Mouse (Mus musculus): Measurements from ENCODE around the gene Jhy.

The Jhy gene

GRCm38 (mm10) chr9:40963586-40964417, at the start of gene Jhy:
Jhy (minus strand) TSS chr9:40964118.
- CTCF ChIA-PET, result interaction anchor here in 2 of 4 experiments (1.0 to 1.3 kb wide), 3 partner anchors 19 to 243 kb away, joined by 3 to 4 read pairs (median 4); no protein-coding TSS in a partner anchor
- POLR2A ChIA-PET, result interaction anchor here in 1 of 4 experiments (0.6 to 2.3 kb wide), 3 partner anchors 10 to 157 kb away, joined by 3 to 7 read pairs (median 4); no protein-coding TSS in a partner anchor

- ChIA-PET POLR2A (interaction anchor here in 1 of 4 experiments (0.7 kb wide), 1 partner anchor 53 kb away, joined by 3 read pairs; no protein-coding TSS in a partner anchor), CTCF (no interaction called here)
Observed at GRCm38 (mm10) chr9:41012456-41012855, 48.5 kb upstream of the Jhy start.

GRCm38 (mm10) chr9:41011512-41012436, 47.9 kb upstream of the Jhy start:
- POLR2A ChIA-PET, result interaction anchor here in 1 of 4 experiments (0.6 kb wide), 1 partner anchor 205 kb away, joined by 4 read pairs; no protein-coding TSS in a partner anchor
- CTCF ChIA-PET, result interaction anchor here in 1 of 4 experiments (1.4 kb wide), 1 partner anchor 177 kb away, joined by 4 read pairs; no protein-coding TSS in a partner anchor

GRCm38 (mm10) chr9:41007785-41008184, 43.9 kb upstream of the Jhy start:
- ChIA-PET POLR2A (no interaction called here), CTCF (no interaction called here)

- POLR2A ChIA-PET, result interaction anchor here in 2 of 4 experiments (0.8 to 1.1 kb wide), 2 partner anchors 21 to 199 kb away, joined by 3 read pairs; no protein-coding TSS in a partner anchor
- CTCF ChIA-PET, result no interaction called here
Observed at GRCm38 (mm10) chr9:41004415-41004814, 40.5 kb upstream of the Jhy start, which contains the start of gene Crtam. Crtam (minus strand) TSS chr9:41004628.

- CTCF ChIA-PET, result interaction anchor here in 1 of 4 experiments (1.1 kb wide), 1 partner anchor 31 kb away, joined by 4 read pairs; no protein-coding TSS in a partner anchor
- POLR2A ChIA-PET, result interaction anchor here in 2 of 4 experiments (0.6 to 0.9 kb wide), 4 partner anchors 8 to 191 kb away, joined by 3 to 7 read pairs (median 4); no protein-coding TSS in a partner anchor
Observed at GRCm38 (mm10) chr9:40997116-40997779, 33.3 kb upstream of the Jhy start.

- ChIA-PET POLR2A (no interaction called here), CTCF (interaction anchor here in 1 of 4 experiments (1.6 kb wide), 1 partner anchor 214 kb away, joined by 11 read pairs; no protein-coding TSS in a partner anchor)
Observed at GRCm38 (mm10) chr9:40994075-40994474, 30.2 kb upstream of the Jhy start.

- ChIA-PET CTCF (interaction anchor here in 2 of 4 experiments (1.3 to 3.2 kb wide), 3 partner anchors 157 to 216 kb away, joined by 3 to 18 read pairs (median 11); no protein-coding TSS in a partner anchor), POLR2A (interaction anchor here in 1 of 4 experiments (1.2 kb wide), 1 partner anchor 185 kb away, joined by 3 read pairs; no protein-coding TSS in a partner anchor)
Observed at GRCm38 (mm10) chr9:40991511-40991910, 27.6 kb upstream of the Jhy start.

- CTCF ChIA-PET, result interaction anchor here (0.5 to 3.7 kb wide), 22 partner anchors 14 to 218 kb away, joined by 3 to 44 read pairs (median 6); no protein-coding TSS in a partner anchor
- POLR2A ChIA-PET, result interaction anchor here in 2 of 4 experiments (0.6 to 1.6 kb wide), 2 partner anchors 32 to 217 kb away, joined by 4 to 5 read pairs; no protein-coding TSS in a partner anchor
Observed at GRCm38 (mm10) chr9:40989940-40990588, 26.1 kb upstream of the Jhy start.

GRCm38 (mm10) chr9:40984313-40984712, 20.4 kb upstream of the Jhy start:
- ChIA-PET POLR2A (no interaction called here), CTCF (interaction anchor here in 3 of 4 experiments (0.6 to 3.5 kb wide), 4 partner anchors 12 to 749 kb away, joined by 3 to 45 read pairs (median 8); no protein-coding TSS in a partner anchor)

GRCm38 (mm10) chr9:40983758-40984157, 19.8 kb upstream of the Jhy start:
- CTCF ChIA-PET, result interaction anchor here (0.6 to 3.5 kb wide), 10 partner anchors 21 to 623 kb away, joined by 3 to 45 read pairs (median 6); no protein-coding TSS in a partner anchor
- POLR2A ChIA-PET, result interaction anchor here in 2 of 4 experiments (0.5 to 0.7 kb wide), 2 partner anchors 165 to 178 kb away, joined by 3 to 4 read pairs; no protein-coding TSS in a partner anchor

GRCm38 (mm10) chr9:40982480-40982879, 18.6 kb upstream of the Jhy start:
- CTCF ChIA-PET, result interaction anchor here (0.6 to 3.5 kb wide), 31 partner anchors 9 to 1690 kb away, joined by 3 to 45 read pairs (median 4); partner anchors contain the start of gene Jhy (in 1 of the 4)
- POLR2A ChIA-PET, result interaction anchor here in 2 of 4 experiments (0.6 to 1.1 kb wide), 3 partner anchors 10 to 148 kb away, joined by 3 to 4 read pairs (median 3); no protein-coding TSS in a partner anchor

- CTCF ChIA-PET, result interaction anchor here in 2 of 4 experiments (0.6 to 2.1 kb wide), 3 partner anchors 28 to 224 kb away, joined by 3 to 6 read pairs (median 6); no protein-coding TSS in a partner anchor
- POLR2A ChIA-PET, result interaction anchor here in 2 of 4 experiments (0.6 to 0.7 kb wide), 2 partner anchors 116 to 542 kb away, joined by 3 to 4 read pairs; no protein-coding TSS in a partner anchor
Observed at GRCm38 (mm10) chr9:40974042-40974801, 10.3 kb upstream of the Jhy start.

- POLR2A ChIA-PET, result interaction anchor here in 2 of 4 experiments (0.6 to 0.7 kb wide), 2 partner anchors 124 to 157 kb away, joined by 3 to 5 read pairs; no protein-coding TSS in a partner anchor
- CTCF ChIA-PET, result interaction anchor here in 1 of 4 experiments (1.0 kb wide), 1 partner anchor 18 kb away, joined by 4 read pairs; no protein-coding TSS in a partner anchor
Observed at GRCm38 (mm10) chr9:40964418-40964714, 448 bp upstream of the Jhy start.

GRCm38 (mm10) chr9:40961401-40961800, 2.5 kb downstream of the Jhy start:
- CTCF ChIA-PET, result interaction anchor here in 1 of 4 experiments (0.8 to 1.3 kb wide), 2 partner anchors 29 to 89 kb away, joined by 3 read pairs; no protein-coding TSS in a partner anchor
- POLR2A ChIA-PET, result no interaction called here

- CTCF ChIA-PET, result no interaction called here
Observed at GRCm38 (mm10) chr9:40949039-40949615, 14.8 kb downstream of the Jhy start.

More at GRCm38 (mm10) chr9:40949039-40949615, 14.8 kb downstream of the Jhy start:
- POLR2A ChIA-PET, result no interaction called here
